Mouse (Mus musculus) myocyte (in vitro differentiated cells): Measurements from ENCODE around the gene Smarcb1. TPM values are rescaled to one million over a fixed set of nuclear protein-coding genes. Genes with fewer than 3 reads are reported as not detected.

Experiments used
- H3K27me3 ChIP-seq: one replicate; pipeline ENCODE4 v1.6.1; 2011; ENCODE audit not compliant: control insufficient read depth, insufficient read depth, insufficient read length
- H3K36me3 ChIP-seq: one replicate; pipeline ENCODE4 v1.6.1; 2011; ENCODE audit not compliant: control insufficient read depth, insufficient read depth
- H3K4me2 ChIP-seq: one replicate; pipeline ENCODE4 v1.6.1; 2011; ENCODE audit warnings: low read depth, control low read depth
- H3K4me3 ChIP-seq: one replicate; pipeline ENCODE4 v1.5.1; 2011; ENCODE audit warnings: mild to moderate bottlenecking, control low read depth, moderate library complexity
- H3K79me2 ChIP-seq: one replicate; pipeline ENCODE4 v1.6.1; 2011; ENCODE audit not compliant: control insufficient read depth, insufficient read depth
- H3ac ChIP-seq: one replicate; pipeline ENCODE4 v1.6.1; 2011; ENCODE audit not compliant: control insufficient read depth, insufficient read length
- CEBPB ChIP-seq: IDR thresholded peaks from 2 replicates; pipeline ENCODE4 v1.6.1; 2011; ENCODE audit warnings: mild to moderate bottlenecking, moderate library complexity; ENCODE audit not compliant: poor library complexity, insufficient read depth, severe bottlenecking
- E2F4 ChIP-seq: IDR thresholded peaks from one replicate; pipeline ENCODE4 v1.6.1; 2011; ENCODE audit warnings: mild to moderate bottlenecking, control low read depth, moderate library complexity; ENCODE audit not compliant: insufficient read depth
- MAX ChIP-seq: IDR thresholded peaks from one replicate; pipeline ENCODE4 v1.6.1; 2011; ENCODE audit warnings: low read depth, mild to moderate bottlenecking, control low read depth
- MYOD1 ChIP-seq, 3 experiments: IDR thresholded peaks; one replicate each; pipeline ENCODE4 v1.6.1; 2011; ENCODE audit warnings: control low read depth in 2 of 3, low read depth in 2 of 3, mild to moderate bottlenecking in 2 of 3, moderate library complexity in 1 of 3; ENCODE audit not compliant: insufficient read length in 2 of 3, control insufficient read depth in 1 of 3
- MYOG ChIP-seq, 3 experiments: IDR thresholded peaks; one replicate each; pipeline ENCODE4 v1.6.1; 2011; ENCODE audit warnings: control low read depth in 2 of 3, low read depth in 2 of 3, mild to moderate bottlenecking in 2 of 3; ENCODE audit not compliant: insufficient read length in 2 of 3, control insufficient read depth in 1 of 3, insufficient read depth in 1 of 3
- POLR2A ChIP-seq: IDR thresholded peaks from one replicate; pipeline ENCODE4 v1.6.1; 2011; ENCODE audit warnings: low read depth, mild to moderate bottlenecking, control low read depth, moderate library complexity; ENCODE audit not compliant: insufficient read length
- POLR2AphosphoS2 ChIP-seq: IDR thresholded peaks from one replicate; pipeline ENCODE4 v1.6.1; 2011; ENCODE audit warnings: low read depth, control low read depth; ENCODE audit not compliant: insufficient read length
- REST ChIP-seq: IDR thresholded peaks from one replicate; pipeline ENCODE4 v1.6.1; 2011; ENCODE audit warnings: mild to moderate bottlenecking, control low read depth, moderate library complexity; ENCODE audit not compliant: insufficient read depth, insufficient read length
- SRF ChIP-seq: IDR thresholded peaks from one replicate; pipeline ENCODE4 v1.6.1; 2011; ENCODE audit warnings: low read depth; ENCODE audit not compliant: control insufficient read depth, insufficient read length
- TCF12 ChIP-seq: IDR thresholded peaks from one replicate; pipeline ENCODE4 v1.6.1; 2011; ENCODE audit warnings: mild to moderate bottlenecking, control low read depth; ENCODE audit not compliant: poor library complexity, insufficient read depth, severe bottlenecking
- TCF3 ChIP-seq: IDR thresholded peaks from one replicate; pipeline ENCODE4 v1.6.1; 2011; ENCODE audit warnings: low read depth, control low read depth; ENCODE audit not compliant: insufficient read length
- USF1 ChIP-seq: IDR thresholded peaks from one replicate; pipeline ENCODE4 v1.6.1; 2011; ENCODE audit warnings: low read depth, mild to moderate bottlenecking, control low read depth, moderate library complexity
- polyA plus RNA-seq: library from polyadenylated mRNA; unstranded; fragments of >200 nt; fragmentation: generic; extraction: Trizol; gene quantifications from one replicate; pipeline ENCODE4 v1.2.1, GENCODE M21; 2012; ENCODE audit warnings: missing spikeins

The Smarcb1 gene
- polyA plus RNA-seq, 1 experiment = 142 TPM

DNA sequence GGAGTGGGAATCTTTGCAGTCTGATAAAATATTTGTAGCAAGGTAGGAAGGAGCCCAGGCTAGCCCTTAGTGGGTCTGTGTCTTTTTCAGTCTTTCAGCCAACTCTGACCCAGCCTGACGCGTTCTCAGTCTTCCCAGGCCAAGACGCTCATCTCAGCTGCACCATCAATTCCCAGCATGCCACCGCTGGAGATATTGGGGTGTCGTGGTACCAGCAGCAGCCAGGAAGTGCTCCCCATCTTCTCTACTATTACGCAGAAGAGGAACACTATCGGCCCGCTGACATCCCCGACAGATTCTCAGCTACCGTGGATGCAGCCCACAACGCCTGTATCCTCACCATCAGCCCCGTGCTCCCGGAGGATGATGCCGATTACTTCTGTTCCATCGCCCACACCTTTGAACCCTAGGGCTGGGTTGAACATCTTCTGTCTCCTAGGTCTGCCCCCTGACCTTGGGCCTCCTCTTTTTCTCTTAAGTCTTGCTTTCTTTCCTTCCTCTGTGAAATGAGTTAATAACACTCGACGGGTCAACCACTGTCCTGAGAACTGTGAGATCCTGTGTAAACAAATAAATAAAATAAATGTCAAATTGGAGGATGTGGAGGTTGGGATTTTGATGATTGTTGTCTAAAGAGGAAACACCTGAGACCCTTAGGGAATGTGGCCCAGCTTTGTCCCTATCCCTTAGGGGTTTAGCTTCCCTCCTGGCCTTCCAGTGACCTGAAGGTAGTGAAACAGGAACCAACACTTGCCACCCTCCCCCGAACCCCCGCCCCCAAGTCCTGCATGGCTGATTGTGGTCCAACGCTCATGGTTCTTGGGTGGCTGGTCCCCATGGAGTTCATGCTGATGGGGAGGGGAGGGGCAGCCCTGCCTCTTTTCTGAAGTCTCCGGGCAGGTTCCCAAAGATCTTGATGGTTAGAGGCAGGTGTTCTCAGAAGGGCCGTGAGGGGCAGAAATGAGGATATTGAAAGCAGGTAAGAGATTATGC lies 27.9 kb upstream of the Smarcb1 start:
- no peak overlapping the region for H3ac ChIP-seq
- H3K4me2 ChIP-seq = no peak overlapping the region
- peaks cover 15% of the 10 kb centered on the region for H3K27me3 ChIP-seq
- H3K4me3 ChIP-seq = no peak overlapping the region
- no peaks in the 10 kb centered on the region for H3K79me2 ChIP-seq
- no peaks in the 10 kb centered on the region for H3K36me3 ChIP-seq
- TF ChIP-seq USF1 = no peak
- no peak for TF ChIP-seq TCF3
- no peak for TF ChIP-seq MYOD1 (IDR thresholded peaks at IDR 0.05; ENCODE audit: control insufficient read depth in 1 of 3, insufficient read length in 2 of 3, low read depth in 2 of 3)
- TF ChIP-seq POLR2AphosphoS2 = no peak
- TF ChIP-seq TCF12 = no peak

- Histone ChIP-seq H3K27me3 (peaks cover 8% of the 10 kb centered on the region), H3K79me2 (no peaks in the 10 kb centered on the region), H3K36me3 (no peaks in the 10 kb centered on the region), H3ac (no peak overlapping the region), H3K4me2 (no peak overlapping the region), H3K4me3 (no peak overlapping the region)
- TF ChIP-seq TCF3 (no peak), MAX (no peak), SRF (no peak), MYOD1 (IDR thresholded peaks at IDR 0.05; ENCODE audit: control insufficient read depth in 1 of 3, insufficient read length in 2 of 3, low read depth in 2 of 3) (no peak), E2F4 (no peak), TCF12 (no peak), USF1 (no peak), POLR2AphosphoS2 (no peak), MYOG (IDR thresholded peaks at IDR 0.05; ENCODE audit: control insufficient read depth in 1 of 3, insufficient read depth in 1 of 3, insufficient read length in 2 of 3, low read depth in 2 of 3) (no peak), REST (no peak), CEBPB (no peak), POLR2A (no peak)
Measured at GRCm38 (mm10) chr10:75948079-75948478, 26.7 kb upstream of the Smarcb1 start.

DNA sequence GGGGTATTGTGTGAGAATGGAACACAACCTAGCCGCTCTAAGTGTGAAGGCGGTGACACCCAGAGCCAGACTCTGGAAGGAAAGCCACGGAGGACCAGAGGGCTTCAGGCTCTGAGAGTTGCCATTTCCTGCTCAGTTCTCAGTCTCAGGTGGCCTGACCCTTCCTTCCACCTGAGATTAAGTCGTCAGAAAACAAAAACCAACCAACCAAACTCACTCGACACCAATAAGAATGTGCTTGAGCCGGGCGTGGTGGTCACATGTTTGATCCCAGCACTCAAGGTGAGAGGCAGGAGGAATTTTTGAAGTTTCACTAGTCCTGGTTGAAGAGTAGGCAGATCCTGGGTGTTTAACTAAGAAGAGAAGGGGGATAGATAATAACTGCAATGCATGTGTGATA lies 24.5 kb upstream of the Smarcb1 start:
- Histone ChIP-seq H3K27me3 (no peaks in the 10 kb centered on the region), H3K79me2 (no peaks in the 10 kb centered on the region), H3ac (no peak overlapping the region), H3K4me2 (no peak overlapping the region), H3K4me3 (no peak overlapping the region), H3K36me3 (no peaks in the 10 kb centered on the region)
- TF ChIP-seq USF1 = no peak
- no peak for TF ChIP-seq MAX
- no peak for TF ChIP-seq CEBPB
- no peak for TF ChIP-seq SRF
- TF ChIP-seq REST = no peak
- TF ChIP-seq E2F4 = no peak
- TF ChIP-seq TCF12 = no peak
- TF ChIP-seq POLR2AphosphoS2 = no peak
- TF ChIP-seq MYOD1 (IDR thresholded peaks at IDR 0.05; ENCODE audit: control insufficient read depth in 1 of 3, insufficient read length in 2 of 3, low read depth in 2 of 3) = no peak
- TF ChIP-seq MYOG (IDR thresholded peaks at IDR 0.05; ENCODE audit: control insufficient read depth in 1 of 3, insufficient read depth in 1 of 3, insufficient read length in 2 of 3, low read depth in 2 of 3) = no peak
- TF ChIP-seq TCF3 = no peak
- TF ChIP-seq POLR2A = no peak

- no peak for TF ChIP-seq TCF12
- no peak for TF ChIP-seq REST
- TF ChIP-seq MAX = no peak
- no peak for TF ChIP-seq POLR2A
- TF ChIP-seq SRF = no peak
- TF ChIP-seq USF1 = no peak
- TF ChIP-seq TCF3 = no peak
- TF ChIP-seq E2F4 = no peak
- no peak for TF ChIP-seq POLR2AphosphoS2
- TF ChIP-seq CEBPB = no peak
- TF ChIP-seq MYOD1 (IDR thresholded peaks at IDR 0.05; ENCODE audit: control insufficient read depth in 1 of 3, insufficient read length in 2 of 3, low read depth in 2 of 3) = no peak
- TF ChIP-seq MYOG (IDR thresholded peaks at IDR 0.05; ENCODE audit: control insufficient read depth in 1 of 3, insufficient read depth in 1 of 3, insufficient read length in 2 of 3, low read depth in 2 of 3) = no peak
- H3K4me2 ChIP-seq = no peak overlapping the region
- H3K4me3 ChIP-seq = no peak overlapping the region
- no peaks in the 10 kb centered on the region for H3K79me2 ChIP-seq
- no peak overlapping the region for H3ac ChIP-seq
- H3K36me3 ChIP-seq = no peaks in the 10 kb centered on the region
- no peaks in the 10 kb centered on the region for H3K27me3 ChIP-seq
Measured at GRCm38 (mm10) chr10:75945213-75945612, 23.8 kb upstream of the Smarcb1 start.
